Mouse (Mus musculus): ENCODE data around the gene Nap1l1.

DNA sequence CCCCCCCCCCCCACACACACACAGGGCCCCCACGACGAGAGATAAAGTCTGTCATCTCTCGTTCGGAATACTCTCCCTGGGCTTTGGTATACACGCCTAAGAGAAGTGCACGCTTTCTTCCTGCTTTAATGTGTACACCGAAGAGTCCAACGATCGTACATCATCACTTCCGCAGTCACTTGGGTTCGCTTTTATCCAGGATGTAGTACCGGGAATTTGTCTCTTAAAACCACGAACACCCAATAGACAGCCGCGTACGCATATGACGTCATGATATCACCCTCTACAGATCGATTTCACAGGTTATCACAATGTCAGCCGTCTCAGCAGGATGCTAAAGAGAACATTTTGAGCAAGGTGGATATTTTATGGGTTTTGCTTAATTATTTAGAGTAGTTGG lies 64.4 kb downstream of the Nap1l1 start:
- TF ChIP-seq CTCF (IDR thresholded peaks at IDR 0.05; ENCODE audit: extremely low read depth, insufficient read depth, low read length) = no peak
- no peak for TF ChIP-seq POLR2A (IDR thresholded peaks at IDR 0.05; ENCODE audit: extremely low read depth, insufficient read depth, low read length)
